Mouse (Mus musculus): ENCODE measurements at regions not wholly inside any gene's neighbourhood (a gene's known extent, or its start where the extent isn't known, plus 50 kb on each side); places are given as distances from the start of the nearest gene placed in this dataset.

GRCm38 (mm10) chr4:5328497-5329194, 535.5 kb upstream of the Impad1 start:
- no peak for TF ChIP-seq CTCF (IDR thresholded peaks at IDR 0.05; ENCODE audit: extremely low read depth, insufficient read depth, low read length)
- TF ChIP-seq POLR2A (IDR thresholded peaks at IDR 0.05; ENCODE audit: extremely low read depth, insufficient read depth, low read length) = no peak

Measured in cortical plate, adult 2 months (tissue).